Mouse (Mus musculus) C3H10T1/2 (cell line): ENCODE measurements around the gene Kmt5c. TPM values are rescaled to one million over a fixed set of nuclear protein-coding genes. Genes with fewer than 3 reads are reported as not detected.

Experiments
- polyA plus RNA-seq, 2 experiments: library from polyadenylated mRNA; unstranded; fragments of >200 nt; fragmentation: generic; extraction: Trizol; gene quantifications; one replicate each; pipeline ENCODE4 v1.2.1; 2012; ENCODE audit warnings: missing spikeins in 2 of 2

The Kmt5c gene
- polyA plus RNA-seq, result 10 to 100 TPM in 1 of 2 experiments, 1 to 10 TPM in 1; 6.4 to 30.2 TPM

GRCm38 (mm10) chr7:4739544-4740275 is at the start of gene Kmt5c:
Gene Kmt5c (plus strand): TSS chr7:4740115.

GRCm38 (mm10) chr7:4690387-4690786 is 49.5 kb upstream of the Kmt5c start, which contains the start of gene Brsk1:
Gene Brsk1 (plus strand): TSS chr7:4690604.

GRCm38 (mm10) chr7:4725169-4725568 is 14.7 kb upstream of the Kmt5c start, which contains the start of gene Tmem150b:
Gene Tmem150b (minus strand): TSS chr7:4725249.

GRCm38 (mm10) chr7:4752821-4753570 is 13.1 kb downstream of the Kmt5c start, which contains the start of gene Cox6b2:
Gene Cox6b2 (minus strand): TSS chr7:4753094.

GRCm38 (mm10) chr7:4771202-4771601 is 31.3 kb downstream of the Kmt5c start, which contains the start of gene Fam71e2:
Gene Fam71e2 (minus strand): TSS chr7:4771302.

GRCm38 (mm10) chr7:4782759-4783158 is 42.8 kb downstream of the Kmt5c start, which contains the start of the genes Il11 and Tmem190:
Gene Il11 (minus strand): TSS chr7:4782859.
Gene Tmem190 (plus strand): TSS chr7:4782937.

GRCm38 (mm10) chr7:4789436-4789935 is 49.6 kb downstream of the Kmt5c start, which contains the start of gene Tmem238:
Gene Tmem238 (minus strand): TSS chr7:4789656.

GRCm38 (mm10) chr7:4792278-4793212 is 52.6 kb downstream of the Kmt5c start, which contains the start of gene Rpl28:
Gene Rpl28 (plus strand): TSS chr7:4792874.

Other genes with a start within 250 kb of the Kmt5c start
- 10 to 100 TPM; 35.2 to 55.0 TPM for gene Ppp1r12c, start 238.4 kb upstream of the Kmt5c start, polyA plus RNA-seq
- gene Tnnt1, start 223.7 kb upstream of the Kmt5c start, polyA plus RNA-seq, result 1 to 10 TPM in 1 of 2 experiments, under 1 TPM in 1; 0.04 to 4.4 TPM
- 1 to 10 TPM in 1 of 2 experiments, under 1 TPM in 1; 0.12 to 3.6 TPM for gene Tnni3, start 215.9 kb upstream of the Kmt5c start, polyA plus RNA-seq
- gene Dnaaf3, start 207.7 kb upstream of the Kmt5c start, polyA plus RNA-seq, result 1 to 10 TPM; 2.1 to 3.7 TPM
- gene Syt5, start 192.6 kb upstream of the Kmt5c start, polyA plus RNA-seq, result under 1 TPM in 1 of 2 experiments, not detected in 1; 0.04 TPM
- gene Ptprh, start 136.1 kb upstream of the Kmt5c start, polyA plus RNA-seq, result not detected
- 1 to 10 TPM; 1.9 to 4.9 TPM for gene Tmem86b, start 108.7 kb upstream of the Kmt5c start, polyA plus RNA-seq
- 10 to 100 TPM; 24.9 to 47.9 TPM for gene Ppp6r1, start 81.1 kb upstream of the Kmt5c start, polyA plus RNA-seq
- gene Hspbp1, start 55.0 kb upstream of the Kmt5c start, polyA plus RNA-seq, result 100 to 1,000 TPM in 1 of 2 experiments, 10 to 100 TPM in 1; 56.4 to 125 TPM
- gene Brsk1, start 49.5 kb upstream of the Kmt5c start, polyA plus RNA-seq, result 10 to 100 TPM in 1 of 2 experiments, 1 to 10 TPM in 1; 3.8 to 11.2 TPM
- under 1 TPM; 0.02 to 0.27 TPM for gene Tmem150b, start 14.9 kb upstream of the Kmt5c start, polyA plus RNA-seq
- gene Cox6b2, start 13.0 kb downstream of the Kmt5c start, polyA plus RNA-seq, result under 1 TPM; 0.08 to 0.26 TPM
- gene Fam71e2, start 31.2 kb downstream of the Kmt5c start, polyA plus RNA-seq, result not detected
- gene Il11, start 42.7 kb downstream of the Kmt5c start, polyA plus RNA-seq, result under 1 TPM; 0.66 to 0.91 TPM
- gene Tmem190, start 42.8 kb downstream of the Kmt5c start, polyA plus RNA-seq, result 1 to 10 TPM in 1 of 2 experiments, under 1 TPM in 1; 0.61 to 1.1 TPM
- 10 to 100 TPM in 1 of 2 experiments, 1 to 10 TPM in 1; 9.5 to 53.2 TPM for gene Tmem238, start 49.5 kb downstream of the Kmt5c start, polyA plus RNA-seq
- gene Rpl28, start 52.8 kb downstream of the Kmt5c start, polyA plus RNA-seq, result over 10,000 TPM in 1 of 2 experiments, 1,000 to 10,000 TPM in 1; 4,560 to 11,128 TPM
- 100 to 1,000 TPM; 315 to 381 TPM for gene Ube2s, start 72.5 kb downstream of the Kmt5c start, polyA plus RNA-seq
- not detected for gene Shisa7, start 104.6 kb downstream of the Kmt5c start, polyA plus RNA-seq
- gene Isoc2b, start 130.1 kb downstream of the Kmt5c start, polyA plus RNA-seq, result under 1 TPM; 0.18 to 0.59 TPM
- gene Isoc2a, start 137.0 kb downstream of the Kmt5c start, polyA plus RNA-seq, result 1 to 10 TPM; 1.5 to 3.4 TPM
- under 1 TPM in 1 of 2 experiments, not detected in 1; 0.19 TPM for gene Gm36210, start 166.4 kb downstream of the Kmt5c start, polyA plus RNA-seq
- gene Zfp628, start 175.1 kb downstream of the Kmt5c start, polyA plus RNA-seq, result 10 to 100 TPM in 1 of 2 experiments, 1 to 10 TPM in 1; 8.1 to 11.7 TPM
- 1 to 10 TPM in 1 of 2 experiments, under 1 TPM in 1; 0.78 to 6.7 TPM for gene Nat14, start 181.9 kb downstream of the Kmt5c start, polyA plus RNA-seq
- 10 to 100 TPM in 1 of 2 experiments, 1 to 10 TPM in 1; 4.7 to 87.9 TPM for gene Ssc5d, start 185.7 kb downstream of the Kmt5c start, polyA plus RNA-seq
- gene Sbk2, start 224.3 kb downstream of the Kmt5c start, polyA plus RNA-seq, result under 1 TPM; 0.01 to 0.13 TPM
- gene Sbk3, start 231.1 kb downstream of the Kmt5c start, polyA plus RNA-seq, result under 1 TPM; 0.01 to 0.13 TPM